8 mouse cellular contexts compared by ENCODE assay signal in the genomic region with DNA sequence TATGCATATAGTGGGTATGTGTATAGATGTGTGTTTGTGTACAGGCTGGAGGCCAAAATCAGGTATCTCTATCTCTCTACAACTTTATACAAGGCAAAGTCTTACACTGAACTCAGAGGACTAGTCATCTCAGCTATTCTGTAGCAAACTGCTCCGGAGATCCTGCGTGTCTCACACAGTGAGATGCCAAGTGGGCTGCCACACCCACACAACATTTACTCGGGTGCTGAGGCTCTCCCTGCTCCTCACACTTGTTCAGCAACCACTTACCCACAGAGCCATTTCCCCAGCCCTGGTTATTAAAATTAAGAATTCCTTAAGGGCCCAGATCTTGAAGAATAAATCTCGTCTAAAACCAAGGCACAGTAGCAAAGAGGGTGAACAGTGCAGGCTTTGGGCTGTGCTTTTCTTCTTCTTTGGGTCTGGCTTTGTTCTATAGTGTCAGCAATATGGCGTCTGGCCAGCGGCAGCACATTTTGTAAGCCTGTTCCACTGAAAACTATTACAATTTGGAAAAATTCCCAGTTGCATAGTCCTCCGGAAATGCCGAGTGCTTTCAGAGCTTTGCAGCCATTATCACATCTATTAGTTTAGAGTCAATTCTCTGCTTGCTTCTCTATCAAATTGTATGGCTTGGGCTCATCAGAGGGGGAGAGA. TPM values are rescaled to one million over a fixed set of nuclear protein-coding genes. Genes with fewer than 3 reads are reported as not detected.
DNase-seq lines count a peak whose midpoint lies in the region; ATAC-seq and TF ChIP-seq lines count a peak whose summit lies in the region.

No protein-coding gene starts in this region.

- WGBS in forebrain, embryonic 10.5 days = 80% methylated on average over 8 of the region's 8 CpGs
- WGBS in forebrain, embryonic 11.5 days = 70% methylated on average over 8 of the region's 8 CpGs
- WGBS in midbrain, embryonic 10.5 days = 67% methylated on average over 8 of the region's 8 CpGs
- WGBS in midbrain, embryonic 11.5 days = 63% methylated on average over 8 of the region's 8 CpGs
- WGBS in hindbrain, embryonic 12.5 days = 64% methylated on average over 8 of the region's 8 CpGs
- WGBS in midbrain, embryonic 14.5 days = 43% methylated on average over 8 of the region's 8 CpGs
- WGBS in thymus, adult 2 months = 88% methylated on average over 8 of the region's 8 CpGs

- no peak for ATAC-seq in forebrain, embryonic 11.5 days (replicated peaks; ENCODE audit: low FRiP score)
- no peak for ATAC-seq in midbrain, embryonic 11.5 days (ENCODE audit: low FRiP score)
- ATAC-seq in hindbrain, embryonic 12.5 days (ENCODE audit: low FRiP score) = peak; percentile 44; the same call in 1 of the 2 replicates
- peak; percentile 46; the same call in 1 of the 2 replicates for ATAC-seq in midbrain, embryonic 14.5 days (ENCODE audit: low FRiP score, low TSS enrichment)

- TF ChIP-seq CTCF in thymus, adult 2 months (IDR thresholded peaks at IDR 0.05; ENCODE audit: borderline replicate concordance, control insufficient read depth, extremely low read depth, insufficient read depth, low read length, poor library complexity) = no peak

- no peak for TF ChIP-seq POLR2A in thymus, adult 2 months (IDR thresholded peaks at IDR 0.05; ENCODE audit: control insufficient read depth, extremely low read depth, insufficient read depth, low read length, poor library complexity)

- H3K9ac ChIP-seq in forebrain, embryonic 11.5 days (ENCODE audit: low read length) = no peak overlapping the region
- H3K9ac ChIP-seq in midbrain, embryonic 11.5 days (ENCODE audit: low read length) = no peak overlapping the region
- no peak overlapping the region for H3K9ac ChIP-seq in hindbrain, embryonic 12.5 days
- H3K9ac ChIP-seq in midbrain, embryonic 14.5 days (replicated peaks; ENCODE audit: low read length) = no peak overlapping the region

- no peak for DNase-seq in forebrain, embryonic 10.5 days (ENCODE audit: extremely low spot score, low spot score)
- no peak for DNase-seq in forebrain, embryonic 11.5 days (ENCODE audit: low spot score)
- no peak for DNase-seq in midbrain, embryonic 10.5 days (ENCODE audit: low spot score)
- no peak for DNase-seq in midbrain, embryonic 11.5 days (ENCODE audit: low spot score, missing footprints)
- peak; percentile 73 for DNase-seq in midbrain, embryonic 14.5 days
- no peak for DNase-seq in thymus, postnatal 0 days (ENCODE audit: low spot score)
- no peak for DNase-seq in thymus, adult 2 months

- H3K9me3 ChIP-seq in forebrain, embryonic 10.5 days = no peaks in the 10 kb centered on the region
- no peaks in the 10 kb centered on the region for H3K9me3 ChIP-seq in forebrain, embryonic 11.5 days (ENCODE audit: control insufficient read depth, low read length)
- no peaks in the 10 kb centered on the region for H3K9me3 ChIP-seq in midbrain, embryonic 10.5 days (replicated peaks)
- no peaks in the 10 kb centered on the region for H3K9me3 ChIP-seq in midbrain, embryonic 11.5 days (ENCODE audit: control insufficient read depth, low read length)
- no peaks in the 10 kb centered on the region for H3K9me3 ChIP-seq in hindbrain, embryonic 12.5 days (replicated peaks)
- no peaks in the 10 kb centered on the region for H3K9me3 ChIP-seq in midbrain, embryonic 14.5 days (ENCODE audit: control insufficient read depth, low read length)

- no peaks in the 10 kb centered on the region for H3K27me3 ChIP-seq in forebrain, embryonic 10.5 days (ENCODE audit: poor library complexity, severe bottlenecking)
- no peaks in the 10 kb centered on the region for H3K27me3 ChIP-seq in forebrain, embryonic 11.5 days (ENCODE audit: control insufficient read depth, insufficient read depth, low read length)
- no peaks in the 10 kb centered on the region; the same call in 1 of the 2 replicates for H3K27me3 ChIP-seq in midbrain, embryonic 10.5 days (ENCODE audit: low read depth, poor library complexity, severe bottlenecking)
- H3K27me3 ChIP-seq in midbrain, embryonic 11.5 days (ENCODE audit: control insufficient read depth, insufficient read depth, low read length) = no peaks in the 10 kb centered on the region
- no peaks in the 10 kb centered on the region for H3K27me3 ChIP-seq in hindbrain, embryonic 12.5 days
- H3K27me3 ChIP-seq in midbrain, embryonic 14.5 days (ENCODE audit: control insufficient read depth, insufficient read depth, low read length) = no peaks in the 10 kb centered on the region
- no peaks in the 10 kb centered on the region for H3K27me3 ChIP-seq in thymus, adult 2 months (ENCODE audit: control insufficient read depth, insufficient read depth, low read length)

- no peak overlapping the region for H3K4me3 ChIP-seq in forebrain, embryonic 10.5 days
- no peak overlapping the region for H3K4me3 ChIP-seq in forebrain, embryonic 11.5 days (ENCODE audit: low read depth, low read length)
- no peak overlapping the region for H3K4me3 ChIP-seq in midbrain, embryonic 10.5 days
- H3K4me3 ChIP-seq in midbrain, embryonic 11.5 days (ENCODE audit: low read depth, low read length) = no peak overlapping the region
- H3K4me3 ChIP-seq in hindbrain, embryonic 12.5 days = no peak overlapping the region
- H3K4me3 ChIP-seq in midbrain, embryonic 14.5 days (replicated peaks; ENCODE audit: low read depth, low read length) = no peak overlapping the region
- H3K4me3 ChIP-seq in thymus, adult 2 months (ENCODE audit: control insufficient read depth, insufficient read depth, low read length) = no peak overlapping the region

- H3K27ac ChIP-seq in forebrain, embryonic 10.5 days = peak overlapping the region; percentile 57
- no peak overlapping the region for H3K27ac ChIP-seq in forebrain, embryonic 11.5 days (ENCODE audit: low read depth, low read length)
- peak overlapping the region; percentile 67 for H3K27ac ChIP-seq in midbrain, embryonic 10.5 days (replicated peaks)
- no peak overlapping the region for H3K27ac ChIP-seq in midbrain, embryonic 11.5 days (ENCODE audit: low read depth, low read length)
- peak overlapping the region; percentile 12; the same call in 1 of the 2 replicates for H3K27ac ChIP-seq in hindbrain, embryonic 12.5 days
- peak overlapping the region; percentile 57 for H3K27ac ChIP-seq in midbrain, embryonic 14.5 days (replicated peaks; ENCODE audit: low read depth, low read length)
- H3K27ac ChIP-seq in thymus, adult 2 months (ENCODE audit: control insufficient read depth, insufficient read depth, low read length) = no peak overlapping the region

- H3K36me3 ChIP-seq in forebrain, embryonic 10.5 days (replicated peaks) = no peaks in the 10 kb centered on the region
- no peaks in the 10 kb centered on the region for H3K36me3 ChIP-seq in forebrain, embryonic 11.5 days (ENCODE audit: control insufficient read depth, insufficient read depth, low read length)
- no peaks in the 10 kb centered on the region for H3K36me3 ChIP-seq in midbrain, embryonic 10.5 days
- H3K36me3 ChIP-seq in midbrain, embryonic 11.5 days (ENCODE audit: control insufficient read depth, insufficient read depth, low read length) = no peaks in the 10 kb centered on the region
- H3K36me3 ChIP-seq in hindbrain, embryonic 12.5 days = no peaks in the 10 kb centered on the region
- no peaks in the 10 kb centered on the region for H3K36me3 ChIP-seq in midbrain, embryonic 14.5 days (ENCODE audit: control insufficient read depth, insufficient read depth, low read length)
- H3K36me3 ChIP-seq in thymus, adult 2 months (ENCODE audit: control insufficient read depth, insufficient read depth, low read length) = no peaks in the 10 kb centered on the region

- no peak overlapping the region for H3K4me2 ChIP-seq in forebrain, embryonic 11.5 days (ENCODE audit: low read depth, low read length, severe bottlenecking)
- H3K4me2 ChIP-seq in midbrain, embryonic 11.5 days = no peak overlapping the region
- no peak overlapping the region for H3K4me2 ChIP-seq in hindbrain, embryonic 12.5 days (replicated peaks)
- no peak overlapping the region for H3K4me2 ChIP-seq in midbrain, embryonic 14.5 days (ENCODE audit: low read length)

- H3K4me1 ChIP-seq in forebrain, embryonic 10.5 days = peaks cover 22% of the 10 kb centered on the region
- no peaks in the 10 kb centered on the region for H3K4me1 ChIP-seq in forebrain, embryonic 11.5 days (replicated peaks; ENCODE audit: control insufficient read depth, insufficient read depth, low read length)
- peaks cover 27% of the 10 kb centered on the region for H3K4me1 ChIP-seq in midbrain, embryonic 10.5 days
- no peaks in the 10 kb centered on the region for H3K4me1 ChIP-seq in midbrain, embryonic 11.5 days (ENCODE audit: control insufficient read depth, insufficient read depth, low read length)
- peaks cover 15% of the 10 kb centered on the region for H3K4me1 ChIP-seq in hindbrain, embryonic 12.5 days
- peaks cover 3% of the 10 kb centered on the region; the same call in 1 of the 2 replicates for H3K4me1 ChIP-seq in midbrain, embryonic 14.5 days (ENCODE audit: control insufficient read depth, insufficient read depth, low read length)
- H3K4me1 ChIP-seq in thymus, adult 2 months (replicated peaks; ENCODE audit: control insufficient read depth, insufficient read depth, low read length) = no peaks in the 10 kb centered on the region

RNA-seq across cellular contexts. Expression of gene Gsap, which starts 17.2 kb away (rescaled TPM):
- polyA plus RNA-seq in forebrain, embryonic 10.5 days (2016; fragmentation: Nextera tagmentation; extraction: Ambion mirVana) = 0.98 and 1.0 TPM in 2 replicates
- 1.5 and 1.6 TPM in 2 replicates for polyA plus RNA-seq in forebrain, embryonic 11.5 days (2014; fragmentation: Nextera tagmentation; extraction: Ambion mirVana)
- polyA plus RNA-seq in midbrain, embryonic 10.5 days (2016; fragmentation: Nextera tagmentation; extraction: Ambion mirVana) = 1.6 and 2.6 TPM in 2 replicates
- polyA plus RNA-seq in midbrain, embryonic 11.5 days (2014; fragmentation: Nextera tagmentation; extraction: Ambion mirVana) = 2.4 TPM in 2 replicates
- polyA plus RNA-seq in hindbrain, embryonic 12.5 days (2016; fragmentation: Nextera tagmentation; extraction: Ambion mirVana) = 3.8 and 4.0 TPM in 2 replicates
- polyA plus RNA-seq in midbrain, embryonic 14.5 days (2014; fragmentation: Nextera tagmentation; extraction: Ambion mirVana) = 9.1 and 9.2 TPM in 2 replicates
- 1.9 and 2.2 TPM in 2 replicates for polyA plus RNA-seq in thymus, postnatal 0 days (2015; fragmentation: Nextera tagmentation; extraction: Ambion mirVana)
- polyA plus RNA-seq in thymus, adult 2 months (2012; rRNA removed) = 3.2 and 4.3 TPM in 2 replicates

Comparison
In these comparisons a context has a peak if more than half of its experiments do, and no peak if none do; other contexts are left out.
1. H3K27ac ChIP-seq: peak in forebrain, embryonic 10.5 days (single experiment), midbrain, embryonic 10.5 days (single experiment), hindbrain, embryonic 12.5 days (single experiment) and midbrain, embryonic 14.5 days (single experiment); none in forebrain, embryonic 11.5 days (single experiment), midbrain, embryonic 11.5 days (single experiment) and thymus, adult 2 months (single experiment).
2. ATAC-seq: peak in hindbrain, embryonic 12.5 days (single experiment) and midbrain, embryonic 14.5 days (single experiment); none in forebrain, embryonic 11.5 days (single experiment) and midbrain, embryonic 11.5 days (single experiment).